Mouse (Mus musculus): ENCODE results near the gene Npcd. TPM values are rescaled to one million over a fixed set of nuclear protein-coding genes. Genes with fewer than 3 reads are reported as not detected.

The Npcd gene
- not detected for polyA plus RNA-seq (2012; fragmentation: generic; extraction: Trizol)
- long read RNA-seq, experiment 1 = 0 reads
- long read RNA-seq, experiment 2, partial matches to known transcripts = 0 of 6 reads
- long read RNA-seq, experiment 2, other reads (novel, unspliced or antisense) = 6 of 6 reads

- peak within 1 kb of the TSS; percentile 81 for H3ac ChIP-seq (ENCODE audit: control insufficient read depth, insufficient read length, low read depth)
- H3K79me3 ChIP-seq (ENCODE audit: low read depth) = peaks cover 11% of the 10 kb centered on the region
- no peaks in the 10 kb centered on the region for H3K27me3 ChIP-seq (ENCODE audit: control insufficient read depth, insufficient read depth, insufficient read length)
- TF ChIP-seq MAX (IDR thresholded peaks at IDR 0.05) (peak; percentile 80), CEBPB (IDR thresholded peaks at IDR 0.05; ENCODE audit: low read depth) (no peak), USF1 (IDR thresholded peaks at IDR 0.05; ENCODE audit: low read depth) (peak; percentile 95)
- H3K36me3 ChIP-seq (ENCODE audit: control insufficient read depth, insufficient read depth) = peaks cover 18% of the 10 kb centered on the region
- peaks cover 35% of the 10 kb centered on the region for H3K79me2 ChIP-seq (ENCODE audit: control insufficient read depth, insufficient read depth)
- peak within 1 kb of the TSS; percentile 96 for H3K4me3 ChIP-seq (ENCODE audit: insufficient read depth, poor library complexity, severe bottlenecking)
These were observed at the start of gene Npcd, which contains the start of gene Cbx6 for GRCm38 (mm10) chr15:79834130-79834880. Gene Npcd (minus strand): TSS chr15:79834237. Gene Cbx6 (minus strand): TSS chr15:79834688.

- Histone ChIP-seq H3K4me3 (ENCODE audit: insufficient read depth, poor library complexity, severe bottlenecking) (peak overlapping the region; percentile 12), H3K79me3 (ENCODE audit: low read depth) (no peaks in the 10 kb centered on the region), H3ac (ENCODE audit: control insufficient read depth, insufficient read length, low read depth) (peak overlapping the region; percentile 67), H3K36me3 (ENCODE audit: control insufficient read depth, insufficient read depth) (no peaks in the 10 kb centered on the region), H3K79me2 (ENCODE audit: control insufficient read depth, insufficient read depth) (no peaks in the 10 kb centered on the region), H3K27me3 (ENCODE audit: control insufficient read depth, insufficient read depth, insufficient read length) (no peaks in the 10 kb centered on the region)
- TF ChIP-seq CEBPB (IDR thresholded peaks at IDR 0.05; ENCODE audit: low read depth) (no peak), CTCF (IDR thresholded peaks at IDR 0.05; ENCODE audit: control insufficient read depth, insufficient read depth, insufficient read length) (peak; percentile 93)
These were observed 49.4 kb upstream of the Npcd start for GRCm38 (mm10) chr15:79883352-79883822.

GRCm38 (mm10) chr15:79882623-79883267 is 48.7 kb upstream of the Npcd start:
- TF ChIP-seq MYOD1 (IDR thresholded peaks at IDR 0.05; ENCODE audit: control insufficient read depth, insufficient read length, low read depth) (no peak), USF1 (IDR thresholded peaks at IDR 0.05; ENCODE audit: low read depth) (peak; percentile 57)
- no peaks in the 10 kb centered on the region for H3K36me3 ChIP-seq (ENCODE audit: control insufficient read depth, insufficient read depth)
- no peaks in the 10 kb centered on the region for H3K79me3 ChIP-seq (ENCODE audit: low read depth)
- no peak overlapping the region for H3ac ChIP-seq (ENCODE audit: control insufficient read depth, insufficient read length, low read depth)
- no peaks in the 10 kb centered on the region for H3K27me3 ChIP-seq (ENCODE audit: control insufficient read depth, insufficient read depth, insufficient read length)
- peak overlapping the region; percentile 12 for H3K4me3 ChIP-seq (ENCODE audit: insufficient read depth, poor library complexity, severe bottlenecking)
- no peaks in the 10 kb centered on the region for H3K79me2 ChIP-seq (ENCODE audit: control insufficient read depth, insufficient read depth)

- H3K79me3 ChIP-seq (ENCODE audit: low read depth) = no peaks in the 10 kb centered on the region
- no peaks in the 10 kb centered on the region for H3K36me3 ChIP-seq (ENCODE audit: control insufficient read depth, insufficient read depth)
- H3K79me2 ChIP-seq (ENCODE audit: control insufficient read depth, insufficient read depth) = no peaks in the 10 kb centered on the region
- H3K4me3 ChIP-seq (ENCODE audit: insufficient read depth, poor library complexity, severe bottlenecking) = no peak overlapping the region
- no peaks in the 10 kb centered on the region for H3K27me3 ChIP-seq (ENCODE audit: control insufficient read depth, insufficient read depth, insufficient read length)
- no peak for TF ChIP-seq CTCF (IDR thresholded peaks at IDR 0.05; ENCODE audit: control insufficient read depth, insufficient read depth, insufficient read length)
- TF ChIP-seq FOSL1 (IDR thresholded peaks at IDR 0.05; ENCODE audit: insufficient read depth, low read length, poor library complexity, severe bottlenecking) = no peak
- peak; percentile 17 for TF ChIP-seq MAX (IDR thresholded peaks at IDR 0.05)
- TF ChIP-seq CEBPB (IDR thresholded peaks at IDR 0.05; ENCODE audit: low read depth) = no peak
- TF ChIP-seq MYOD1 (IDR thresholded peaks at IDR 0.05; ENCODE audit: control insufficient read depth, insufficient read length, low read depth) = peak; percentile 96
- TF ChIP-seq MYOG (IDR thresholded peaks at IDR 0.05; ENCODE audit: control insufficient read depth, extremely low read depth, insufficient read length) = no peak
- TF ChIP-seq USF1 (IDR thresholded peaks at IDR 0.05; ENCODE audit: low read depth) = no peak
- no peak overlapping the region for H3ac ChIP-seq (ENCODE audit: control insufficient read depth, insufficient read length, low read depth)
These were observed 46.4 kb upstream of the Npcd start for GRCm38 (mm10) chr15:79880477-79880876.

- TF ChIP-seq MYOG (IDR thresholded peaks at IDR 0.05; ENCODE audit: control insufficient read depth, extremely low read depth, insufficient read length) (no peak), MYOD1 (IDR thresholded peaks at IDR 0.05; ENCODE audit: control insufficient read depth, insufficient read length, low read depth) (no peak), CEBPB (IDR thresholded peaks at IDR 0.05; ENCODE audit: low read depth) (no peak), MAX (IDR thresholded peaks at IDR 0.05) (no peak), FOSL1 (IDR thresholded peaks at IDR 0.05; ENCODE audit: insufficient read depth, low read length, poor library complexity, severe bottlenecking) (peak; percentile 5), CTCF (IDR thresholded peaks at IDR 0.05; ENCODE audit: control insufficient read depth, insufficient read depth, insufficient read length) (no peak), USF1 (IDR thresholded peaks at IDR 0.05; ENCODE audit: low read depth) (peak; percentile 38)
- no peaks in the 10 kb centered on the region for H3K27me3 ChIP-seq (ENCODE audit: control insufficient read depth, insufficient read depth, insufficient read length)
- no peaks in the 10 kb centered on the region for H3K36me3 ChIP-seq (ENCODE audit: control insufficient read depth, insufficient read depth)
- H3K79me3 ChIP-seq (ENCODE audit: low read depth) = no peaks in the 10 kb centered on the region
- H3K79me2 ChIP-seq (ENCODE audit: control insufficient read depth, insufficient read depth) = no peaks in the 10 kb centered on the region
- peak overlapping the region; percentile 7 for H3K4me3 ChIP-seq (ENCODE audit: insufficient read depth, poor library complexity, severe bottlenecking)
- H3ac ChIP-seq (ENCODE audit: control insufficient read depth, insufficient read length, low read depth) = no peak overlapping the region
These were observed 45.3 kb upstream of the Npcd start for GRCm38 (mm10) chr15:79879319-79879718.

- no peaks in the 10 kb centered on the region for H3K79me2 ChIP-seq (ENCODE audit: control insufficient read depth, insufficient read depth)
- no peaks in the 10 kb centered on the region for H3K27me3 ChIP-seq (ENCODE audit: control insufficient read depth, insufficient read depth, insufficient read length)
- peak overlapping the region; percentile 7 for H3K4me3 ChIP-seq (ENCODE audit: insufficient read depth, poor library complexity, severe bottlenecking)
- no peaks in the 10 kb centered on the region for H3K79me3 ChIP-seq (ENCODE audit: low read depth)
- H3ac ChIP-seq (ENCODE audit: control insufficient read depth, insufficient read length, low read depth) = no peak overlapping the region
- peak; percentile 88 for TF ChIP-seq USF1 (IDR thresholded peaks at IDR 0.05; ENCODE audit: low read depth)
- TF ChIP-seq MYOG (IDR thresholded peaks at IDR 0.05; ENCODE audit: control insufficient read depth, extremely low read depth, insufficient read length) = no peak
- TF ChIP-seq CEBPB (IDR thresholded peaks at IDR 0.05; ENCODE audit: low read depth) = peak; percentile 60
- H3K36me3 ChIP-seq (ENCODE audit: control insufficient read depth, insufficient read depth) = no peaks in the 10 kb centered on the region
These were observed 44.7 kb upstream of the Npcd start for GRCm38 (mm10) chr15:79878725-79879136.
